Mouse (Mus musculus): Measurements from ENCODE around the gene Myo1d.

- TF ChIP-seq POLR2A (IDR thresholded peaks at IDR 0.05; ENCODE audit: borderline replicate concordance, insufficient read depth, low read length): no peak
- no peak for TF ChIP-seq CTCF (IDR thresholded peaks at IDR 0.05; ENCODE audit: borderline replicate concordance, insufficient read depth, low read depth, low read length)
Measured at GRCm38 (mm10) chr11:80789647-80790240, 9.9 kb upstream of the Myo1d start.

All from cerebellum, adult 2 months (tissue).